14 mouse cellular contexts compared by ENCODE assay signal in the genomic region with DNA sequence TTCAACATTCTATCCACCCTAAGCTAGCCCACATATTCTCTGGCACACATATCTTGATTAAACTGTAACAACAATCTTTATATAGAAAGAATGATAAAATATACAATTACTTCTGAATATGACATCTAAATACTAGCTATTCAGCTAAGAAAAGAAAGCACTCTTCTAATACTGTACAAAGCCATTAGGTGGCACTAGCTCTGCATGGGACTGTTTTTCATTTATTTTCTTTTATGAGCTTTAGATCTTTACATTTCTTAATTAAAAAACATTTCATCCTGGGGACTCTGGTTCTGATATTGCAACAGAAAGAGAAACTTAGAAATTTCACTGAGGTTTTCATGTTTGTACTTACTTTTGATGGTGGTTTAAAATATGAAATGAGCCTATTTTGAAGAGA. TPM values are rescaled to one million over a fixed set of nuclear protein-coding genes. Genes with fewer than 3 reads are reported as not detected.
DNase-seq lines count a peak whose midpoint lies in the region; ATAC-seq and TF ChIP-seq lines count a peak whose summit lies in the region.
"Had no signal": no experiment of that assay in that cellular context is flagged by ENCODE, and none has a peak within 500 bp of the region (broad histone marks: within the 10 kb centered on the region; RNA-seq: fewer than 3 reads in every experiment).

No protein-coding gene starts in this region.

- H3K4me2 ChIP-seq in midbrain, embryonic 14.5 days (ENCODE audit: low read length), result no peak overlapping the region
- H3K4me2 ChIP-seq in midbrain, embryonic 16.5 days (ENCODE audit: low read length), result no peak overlapping the region
- no peak overlapping the region for H3K4me2 ChIP-seq in stomach, postnatal 0 days (replicated peaks; ENCODE audit: low read depth)
- H3K4me2 ChIP-seq: kidney, embryonic 15.5 days; limb, embryonic 15.5 days; midbrain, embryonic 13.5 days had no signal

- no peaks in the 10 kb centered on the region for H3K4me1 ChIP-seq in kidney, adult 2 months (ENCODE audit: control insufficient read depth, insufficient read depth, low read length)
- H3K4me1 ChIP-seq in midbrain, embryonic 14.5 days (ENCODE audit: control insufficient read depth, insufficient read depth, low read length), result no peaks in the 10 kb centered on the region
- peaks cover 3% of the 10 kb centered on the region; the same call in 1 of the 2 replicates for H3K4me1 ChIP-seq in midbrain, embryonic 16.5 days (ENCODE audit: control insufficient read depth, insufficient read depth, low read length)
- no peaks in the 10 kb centered on the region for H3K4me1 ChIP-seq in stomach, postnatal 0 days (replicated peaks; ENCODE audit: control insufficient read depth, insufficient read depth)
- H3K4me1 ChIP-seq: kidney, embryonic 15.5 days; limb, embryonic 15.5 days; midbrain, embryonic 13.5 days had no signal

- DNase-seq in embryo, embryonic 11 days, result peak; percentile 21
- DNase-seq in embryo, embryonic 9.5 days (ENCODE audit: extremely low spot score), result no peak
- DNase-seq in kidney, adult 2 months, result peak; percentile 22
- DNase-seq in kidney, postnatal 14 days, result no peak
- peak; percentile 75 for DNase-seq in midbrain, embryonic 14.5 days
- no peak for DNase-seq in stomach, postnatal 0 days (ENCODE audit: low spot score)
- DNase-seq in natural killer cell, adult 2 months (ENCODE audit: low spot score in 2 of 2), result no peak
- DNase-seq: adrenal gland, postnatal 36 days; B cell, adult 2 months; cerebellum, adult 18-20 months had no signal

- no peaks in the 10 kb centered on the region for H3K9me3 ChIP-seq in midbrain, embryonic 14.5 days (ENCODE audit: control insufficient read depth, low read length)
- H3K9me3 ChIP-seq in midbrain, embryonic 16.5 days (replicated peaks; ENCODE audit: control insufficient read depth, low read length, poor library complexity, severe bottlenecking), result no peaks in the 10 kb centered on the region
- no peaks in the 10 kb centered on the region for H3K9me3 ChIP-seq in stomach, postnatal 0 days (ENCODE audit: control insufficient read depth, low read length)
- H3K9me3 ChIP-seq: kidney, embryonic 15.5 days; limb, embryonic 15.5 days; midbrain, embryonic 13.5 days had no signal

- TF ChIP-seq EP300 in stomach, postnatal 0 days (optimal IDR thresholded peaks at IDR 0.05), result no peak

- H3K27ac ChIP-seq in kidney, adult 2 months (ENCODE audit: insufficient read depth, low read depth, low read length), result no peak overlapping the region
- H3K27ac ChIP-seq in midbrain, embryonic 14.5 days (replicated peaks; ENCODE audit: low read depth, low read length), result no peak overlapping the region
- H3K27ac ChIP-seq in midbrain, embryonic 16.5 days (ENCODE audit: low read length), result no peak overlapping the region
- no peak overlapping the region for H3K27ac ChIP-seq in stomach, postnatal 0 days (replicated peaks)
- H3K27ac ChIP-seq: kidney, embryonic 15.5 days; limb, embryonic 15.5 days; midbrain, embryonic 13.5 days had no signal

- H3K36me3 ChIP-seq in kidney, adult 2 months (ENCODE audit: control insufficient read depth, insufficient read depth, low read length), result no peaks in the 10 kb centered on the region
- H3K36me3 ChIP-seq in midbrain, embryonic 14.5 days (ENCODE audit: control insufficient read depth, insufficient read depth, low read length), result no peaks in the 10 kb centered on the region
- no peaks in the 10 kb centered on the region for H3K36me3 ChIP-seq in midbrain, embryonic 16.5 days (ENCODE audit: control insufficient read depth, insufficient read depth, low read length)
- no peaks in the 10 kb centered on the region for H3K36me3 ChIP-seq in stomach, postnatal 0 days (ENCODE audit: control insufficient read depth, insufficient read depth, low read length)
- H3K36me3 ChIP-seq: kidney, embryonic 15.5 days; limb, embryonic 15.5 days; midbrain, embryonic 13.5 days had no signal

- no peaks in the 10 kb centered on the region for H3K27me3 ChIP-seq in kidney, adult 2 months (replicated peaks; ENCODE audit: control insufficient read depth, insufficient read depth, low read length)
- no peaks in the 10 kb centered on the region for H3K27me3 ChIP-seq in midbrain, embryonic 14.5 days (ENCODE audit: control insufficient read depth, insufficient read depth, low read length)
- no peaks in the 10 kb centered on the region for H3K27me3 ChIP-seq in midbrain, embryonic 16.5 days (ENCODE audit: control insufficient read depth, insufficient read depth, low read depth, low read length)
- no peaks in the 10 kb centered on the region for H3K27me3 ChIP-seq in stomach, postnatal 0 days (ENCODE audit: control insufficient read depth, insufficient read depth, low read length)
- H3K27me3 ChIP-seq: kidney, embryonic 15.5 days; limb, embryonic 15.5 days; midbrain, embryonic 13.5 days had no signal

- no peak overlapping the region for H3K9ac ChIP-seq in midbrain, embryonic 14.5 days (replicated peaks; ENCODE audit: low read length)
- H3K9ac ChIP-seq in midbrain, embryonic 16.5 days (ENCODE audit: low read depth, low read length), result no peak overlapping the region
- no peak overlapping the region for H3K9ac ChIP-seq in stomach, postnatal 0 days (ENCODE audit: low read length)
- H3K9ac ChIP-seq: kidney, embryonic 15.5 days; limb, embryonic 15.5 days; midbrain, embryonic 13.5 days had no signal

- H3K4me3 ChIP-seq in kidney, adult 2 months (ENCODE audit: insufficient read depth, low read depth, low read length), result no peak overlapping the region
- H3K4me3 ChIP-seq in midbrain, embryonic 14.5 days (replicated peaks; ENCODE audit: low read depth, low read length), result no peak overlapping the region
- H3K4me3 ChIP-seq in midbrain, embryonic 16.5 days (ENCODE audit: low read depth, low read length), result no peak overlapping the region
- H3K4me3 ChIP-seq in stomach, postnatal 0 days (ENCODE audit: low read depth, low read length), result no peak overlapping the region
- H3K4me3 ChIP-seq: kidney, embryonic 15.5 days; limb, embryonic 15.5 days; midbrain, embryonic 13.5 days had no signal

- TF ChIP-seq POLR2A in kidney, adult 2 months (IDR thresholded peaks at IDR 0.05; ENCODE audit: low read depth, low read length), result no peak

- ATAC-seq in midbrain, embryonic 14.5 days (ENCODE audit: low FRiP score, low TSS enrichment), result no peak
- no peak for ATAC-seq in midbrain, embryonic 16.5 days
- no peak for ATAC-seq in stomach, postnatal 0 days (ENCODE audit: low FRiP score, low TSS enrichment)
- ATAC-seq: midbrain, embryonic 13.5 days had no signal

- TF ChIP-seq CTCF in kidney, adult 2 months (conservative IDR thresholded peaks at IDR 0.05; ENCODE audit: insufficient read depth, insufficient read length, low read depth, low read length), result peak; percentile 29
- peak; percentile 83 for TF ChIP-seq CTCF in stomach, postnatal 0 days (IDR thresholded peaks at IDR 0.05; ENCODE audit: low read depth)

RNA-seq across cellular contexts. Expression of a gene that starts 13.4 kb away (rescaled TPM):
- 13.3 and 14.9 TPM in 2 replicates for polyA plus RNA-seq in kidney, adult 2 months (2012; rRNA removed)
- polyA plus RNA-seq in midbrain, embryonic 14.5 days (2014; fragmentation: Nextera tagmentation; extraction: Ambion mirVana), result 1.2 and 1.9 TPM in 2 replicates
- 1.7 and 1.8 TPM in 2 replicates for polyA plus RNA-seq in midbrain, embryonic 16.5 days (2015; fragmentation: Nextera tagmentation; extraction: Ambion mirVana)
- polyA plus RNA-seq in stomach, postnatal 0 days (2015; fragmentation: Nextera tagmentation; extraction: Ambion mirVana), result 11.2 and 12.4 TPM in 2 replicates

RNA-seq across cellular contexts. Expression of a gene that starts 42.0 kb away (rescaled TPM):
- polyA plus RNA-seq in kidney, adult 2 months (2012; rRNA removed), result not detected in 2 replicates
- polyA plus RNA-seq in midbrain, embryonic 14.5 days (2014; fragmentation: Nextera tagmentation; extraction: Ambion mirVana), result 0.15 and 0.26 TPM in 2 replicates
- 0.15 and 0.46 TPM in 2 replicates for polyA plus RNA-seq in midbrain, embryonic 16.5 days (2015; fragmentation: Nextera tagmentation; extraction: Ambion mirVana)
- polyA plus RNA-seq in stomach, postnatal 0 days (2015; fragmentation: Nextera tagmentation; extraction: Ambion mirVana), result 0.04 and 0.06 TPM in 2 replicates

RNA-seq across cellular contexts. Expression of a gene that starts 51.4 kb away (rescaled TPM):
- 3.7 and 3.8 TPM in 2 replicates for polyA plus RNA-seq in kidney, adult 2 months (2012; rRNA removed)
- 0.13 and 0.46 TPM in 2 replicates for polyA plus RNA-seq in midbrain, embryonic 14.5 days (2014; fragmentation: Nextera tagmentation; extraction: Ambion mirVana)
- polyA plus RNA-seq in midbrain, embryonic 16.5 days (2015; fragmentation: Nextera tagmentation; extraction: Ambion mirVana), result 0.33 and 0.47 TPM in 2 replicates
- polyA plus RNA-seq in stomach, postnatal 0 days (2015; fragmentation: Nextera tagmentation; extraction: Ambion mirVana), result 10.4 and 11.2 TPM in 2 replicates

Comparison
In these comparisons a context has a peak if more than half of its experiments do, and no peak if none do; other contexts are left out.
1. DNase-seq: peak in embryo, embryonic 11 days (single experiment), kidney, adult 2 months (single experiment) and midbrain, embryonic 14.5 days (single experiment); none in embryo, embryonic 9.5 days (single experiment), kidney, postnatal 14 days (single experiment), stomach, postnatal 0 days (single experiment) and natural killer cell, adult 2 months (0 of 2).